Mouse (Mus musculus): ENCODE data around the gene Ubiad1.

DNA sequence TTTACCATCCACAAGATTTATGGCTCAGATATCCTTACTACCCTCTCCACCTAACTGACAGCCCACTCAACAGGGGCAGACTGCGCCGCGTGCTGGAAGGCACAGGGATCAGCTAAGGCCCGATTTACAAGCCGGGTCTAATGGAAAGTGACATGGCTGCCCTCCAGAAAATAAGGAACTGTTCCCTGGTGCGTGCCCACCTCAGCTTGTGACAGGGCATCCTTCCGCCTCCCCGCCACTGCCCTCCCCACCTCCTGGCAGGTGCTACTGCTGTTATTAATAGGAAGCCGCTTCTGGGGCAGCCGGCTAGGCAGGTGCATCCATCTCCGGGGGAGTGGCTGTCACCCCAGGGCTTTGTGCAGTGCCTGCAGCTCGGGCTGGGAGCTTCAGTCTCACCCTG lies 41.2 kb downstream of the Ubiad1 start:
- TF ChIP-seq CTCF (IDR thresholded peaks at IDR 0.05; ENCODE audit: low read depth, low read length) (no peak), POLR2A (IDR thresholded peaks at IDR 0.05; ENCODE audit: borderline replicate concordance, low read depth, low read length) (no peak)

Data from bone marrow macrophage, adult 2 months (primary cell).